Comparison of ENCODE assay signal across 10 mouse cellular contexts in genomic region chr15:101370101-101370911, GRCm38 (mm10). TPM values are rescaled to one million over a fixed set of nuclear protein-coding genes. Genes with fewer than 3 reads are reported as not detected.
DNase-seq lines count a peak whose midpoint lies in the region; ATAC-seq and TF ChIP-seq lines count a peak whose summit lies in the region.
"Had no signal": no experiment of that assay in that cellular context is flagged by ENCODE, and none has a peak within 500 bp of the region (broad histone marks: within the 10 kb centered on the region; RNA-seq: fewer than 3 reads in every experiment).

Gene Krt80 (minus strand): TSS chr15:101370162.

- no peak within 1 kb of the TSS for H3K9ac ChIP-seq in hindbrain, embryonic 13.5 days
- no peak within 1 kb of the TSS for H3K9ac ChIP-seq in hindbrain, postnatal 0 days (replicated peaks; ENCODE audit: low read length)

- no peaks in the 10 kb centered on the region for H3K9me3 ChIP-seq in hindbrain, embryonic 13.5 days
- no peaks in the 10 kb centered on the region for H3K9me3 ChIP-seq in hindbrain, embryonic 10.5 days
- H3K9me3 ChIP-seq in hindbrain, postnatal 0 days (ENCODE audit: low read length): no peaks in the 10 kb centered on the region

- H3K27ac ChIP-seq in hindbrain, embryonic 13.5 days: no peak within 1 kb of the TSS
- no peak within 1 kb of the TSS; the same call in 1 of the 2 replicates for H3K27ac ChIP-seq in hindbrain, embryonic 10.5 days
- no peak within 1 kb of the TSS for H3K27ac ChIP-seq in hindbrain, postnatal 0 days

- no peaks in the 10 kb centered on the region for H3K36me3 ChIP-seq in hindbrain, embryonic 13.5 days
- no peaks in the 10 kb centered on the region for H3K36me3 ChIP-seq in hindbrain, embryonic 10.5 days
- H3K36me3 ChIP-seq in hindbrain, postnatal 0 days (ENCODE audit: insufficient read depth, low read length): no peaks in the 10 kb centered on the region

- peaks cover 12% of the 10 kb centered on the region; the same call in 1 of the 2 replicates for H3K4me1 ChIP-seq in hindbrain, embryonic 13.5 days (replicated peaks)
- peaks cover 39% of the 10 kb centered on the region for H3K4me1 ChIP-seq in hindbrain, embryonic 10.5 days (replicated peaks)
- peaks cover 14% of the 10 kb centered on the region; the same call in 1 of the 2 replicates for H3K4me1 ChIP-seq in hindbrain, postnatal 0 days (ENCODE audit: insufficient read depth, low read length)

- H3K4me2 ChIP-seq in hindbrain, embryonic 13.5 days: no peak within 1 kb of the TSS
- no peak within 1 kb of the TSS for H3K4me2 ChIP-seq in hindbrain, postnatal 0 days (ENCODE audit: low read depth, low read length)

- 0 out of 2 replicates have a peak, but pooled peaks have one; percentile 36 for ATAC-seq in hindbrain, embryonic 13.5 days (ENCODE audit: low FRiP score)
- peak; percentile 66 for ATAC-seq in hindbrain, postnatal 0 days
- no peak for ATAC-seq in inflammation-experienced regulatory T-cells, adult 6 months

- WGBS in hindbrain, embryonic 13.5 days: 57% methylated on average over 22 of the region's 22 CpGs
- 68% methylated on average over 22 of the region's 22 CpGs for WGBS in hindbrain, embryonic 10.5 days
- WGBS in hindbrain, postnatal 0 days: 36% methylated on average over 22 of the region's 22 CpGs

- no peak within 1 kb of the TSS for H3K4me3 ChIP-seq in hindbrain, embryonic 13.5 days
- H3K4me3 ChIP-seq in hindbrain, embryonic 10.5 days: no peak within 1 kb of the TSS
- no peak within 1 kb of the TSS for H3K4me3 ChIP-seq in hindbrain, postnatal 0 days (ENCODE audit: low read length)

- no peak for TF ChIP-seq CTCF in hindbrain, postnatal 0 days (IDR thresholded peaks at IDR 0.05; ENCODE audit: low read depth)

- H3K27me3 ChIP-seq in hindbrain, embryonic 13.5 days: 0 out of 2 replicates have a peak, but pooled peaks cover 2% of the 10 kb centered on the region
- H3K27me3 ChIP-seq in hindbrain, embryonic 10.5 days (ENCODE audit: insufficient read depth, poor library complexity, severe bottlenecking): peaks cover 6% of the 10 kb centered on the region
- H3K27me3 ChIP-seq in hindbrain, postnatal 0 days (ENCODE audit: insufficient read depth, low read length): no peaks in the 10 kb centered on the region

- DNase-seq in hindbrain, embryonic 10.5 days (ENCODE audit: low spot score): no peak
- DNase-seq in gastrocnemius, adult 18-20 months (ENCODE audit: low spot score): peak; percentile 92
- peak; percentile 41 for DNase-seq in hindbrain, postnatal 0 days (ENCODE audit: low spot score)
- peak; percentile 97 for DNase-seq in lung, postnatal 10 days
- DNase-seq in thymus, postnatal 4 days: no peak
- no peak for DNase-seq in layer of hippocampus, adult 9-11 months

RNA-seq across cellular contexts. Expression of gene Krt80, which starts in this region (rescaled TPM):
- 0.09 and 0.10 TPM in 2 replicates for polyA plus RNA-seq in hindbrain, embryonic 13.5 days (2015; fragmentation: Nextera tagmentation; extraction: Ambion mirVana)
- polyA plus RNA-seq in hindbrain, embryonic 10.5 days (2016; fragmentation: Nextera tagmentation; extraction: Ambion mirVana): 0.16 TPM in 1 of 2 replicates, not detected in the other
- 1 to 10 TPM; 1.4 to 3.8 TPM for total RNA-seq in gastrocnemius, adult 18-20 months (2021)
- 0.43 and 1.2 TPM in 2 replicates for total RNA-seq in hindbrain, postnatal 0 days (2014; rRNA removed)
- polyA plus RNA-seq in hindbrain, postnatal 0 days (2015; fragmentation: Nextera tagmentation; extraction: Ambion mirVana): 0.30 and 0.33 TPM in 2 replicates
- polyA plus RNA-seq in inflammation-experienced regulatory T-cells, adult 6 months (2017; shearing (Covaris generic)): under 1 TPM in 1 of 3 experiments, not detected in 2; 0.16 TPM
- polyA plus RNA-seq: embryonic facial prominence, embryonic 11.5 days; neural tube, embryonic 11.5 days had no signal

Comparison
In these comparisons a context has a peak if more than half of its experiments do, and no peak if none do; other contexts are left out.
1. DNase-seq: peak in gastrocnemius, adult 18-20 months (single experiment), hindbrain, postnatal 0 days (single experiment) and lung, postnatal 10 days (single experiment); none in hindbrain, embryonic 10.5 days (single experiment), thymus, postnatal 4 days (single experiment) and layer of hippocampus, adult 9-11 months (single experiment).
2. Peak in ATAC-seq in hindbrain, embryonic 13.5 days; RNA of the gene not detected or under 1 TPM.